Mouse (Mus musculus): ENCODE results near the gene Baz1a. TPM values are rescaled to one million over a fixed set of nuclear protein-coding genes. Genes with fewer than 3 reads are reported as not detected.

Gene Baz1a
- polyA plus RNA-seq (2015; fragmentation: Nextera tagmentation; extraction: Ambion mirVana): 10.3 and 13.3 TPM in 2 replicates

DNA sequence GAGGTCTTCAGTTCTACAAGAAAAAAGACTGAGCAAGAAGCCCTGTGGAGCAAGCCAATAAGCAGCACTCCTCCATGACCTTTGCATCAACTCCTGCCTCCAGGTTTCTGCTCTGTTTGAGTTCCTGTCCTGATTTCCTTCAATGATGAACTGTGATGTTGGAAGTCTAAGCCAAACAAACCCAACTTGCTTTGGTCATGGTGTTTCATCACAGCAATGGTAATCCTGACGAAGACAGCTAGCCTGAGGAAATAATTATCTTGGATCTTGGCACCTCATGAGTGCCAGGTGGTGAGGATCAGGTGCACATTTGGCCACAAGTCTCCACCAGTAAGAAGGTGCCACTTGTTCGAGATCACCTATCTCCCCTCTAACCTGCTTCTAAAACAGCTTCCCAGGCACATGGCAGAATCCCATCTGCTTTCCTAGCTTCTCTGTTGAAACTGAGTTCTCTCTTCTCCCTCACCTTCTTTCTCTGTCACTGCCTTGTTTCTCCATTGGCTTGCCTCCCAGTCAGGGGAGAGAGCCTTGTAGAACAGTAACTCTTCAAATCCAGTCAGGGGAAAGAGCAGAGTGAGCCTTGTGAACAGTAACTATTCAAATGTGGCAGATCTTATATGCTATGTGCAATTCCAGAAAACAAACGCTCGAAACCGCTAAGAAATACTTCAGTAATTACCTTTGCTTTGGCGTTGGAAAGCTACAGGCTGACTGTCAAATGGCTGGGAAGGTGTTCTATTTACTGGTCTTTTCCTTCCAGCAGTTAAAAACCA is at the start of gene Baz1a:
Gene Baz1a (minus strand): TSS at position 723 of the 773 bp plus-strand sequence.
- Histone ChIP-seq H3K36me3 (no peaks in the 10 kb centered on the region), H3K9ac (no peak within 1 kb of the TSS), H3K4me1 (replicated peaks) (no peaks in the 10 kb centered on the region), H3K4me3 (no peak within 1 kb of the TSS), H3K27ac (no peak within 1 kb of the TSS), H3K4me2 (no peak within 1 kb of the TSS), H3K27me3 (no peaks in the 10 kb centered on the region), H3K9me3 (replicated peaks) (no peaks in the 10 kb centered on the region)
- ATAC-seq (replicated peaks; ENCODE audit: insufficient number of reproducible peaks, insufficient read depth, low FRiP score, low read depth): no peak
- WGBS: 83% methylated on average over 6 of the region's 6 CpGs

DNA sequence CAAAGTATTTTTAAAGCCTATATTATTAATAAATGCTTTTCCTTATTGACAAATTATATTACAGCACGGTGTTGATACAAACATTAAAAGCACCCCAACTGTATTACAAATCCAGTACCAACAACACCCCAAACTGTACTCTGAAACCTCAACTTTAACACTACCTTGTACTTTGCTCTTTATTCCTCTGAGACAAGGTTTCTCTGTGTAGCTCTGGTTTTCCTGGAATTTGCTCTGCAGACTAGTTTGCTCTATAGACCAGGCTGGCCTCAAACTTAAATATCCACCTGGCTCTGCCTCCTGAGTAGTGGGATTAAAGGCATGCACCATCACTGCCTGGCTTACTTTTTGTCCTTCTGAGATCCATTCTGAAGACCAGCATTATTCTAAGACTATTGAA is 48.0 kb upstream of the Baz1a start:
- no peak overlapping the region for H3K4me2 ChIP-seq
- no peaks in the 10 kb centered on the region for H3K4me1 ChIP-seq (replicated peaks)
- WGBS: 89% methylated on average over 1 of the region's 1 CpGs
- ATAC-seq (replicated peaks; ENCODE audit: insufficient number of reproducible peaks, insufficient read depth, low FRiP score, low read depth): no peak
- H3K9ac ChIP-seq: no peak overlapping the region
- no peaks in the 10 kb centered on the region for H3K9me3 ChIP-seq (replicated peaks)
- H3K27ac ChIP-seq: no peak overlapping the region
- H3K27me3 ChIP-seq: no peaks in the 10 kb centered on the region
- peaks cover 6% of the 10 kb centered on the region; the same call in 1 of the 2 replicates for H3K36me3 ChIP-seq
- no peak overlapping the region for H3K4me3 ChIP-seq

DNA sequence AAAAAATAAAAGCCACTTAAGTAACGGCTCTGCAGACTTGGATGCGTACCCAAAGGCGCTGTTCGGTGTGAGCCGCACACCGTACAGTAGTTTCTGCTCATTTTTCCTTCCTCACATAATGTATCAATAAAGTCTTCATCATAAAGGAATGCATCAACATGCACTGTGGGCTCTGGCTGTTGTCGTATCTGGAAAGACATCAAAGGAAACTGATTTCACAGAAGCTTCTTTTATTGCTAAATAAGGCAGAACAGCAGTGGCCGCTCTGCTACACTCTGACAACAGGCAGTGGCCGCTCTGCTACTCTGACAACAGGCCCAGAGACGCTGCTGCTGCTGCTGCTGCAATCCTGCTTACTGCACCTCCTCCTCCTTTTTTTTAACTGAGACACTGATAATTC is 46.9 kb upstream of the Baz1a start:
- no peaks in the 10 kb centered on the region for H3K4me1 ChIP-seq (replicated peaks)
- no peak overlapping the region for H3K9ac ChIP-seq
- no peak overlapping the region for H3K4me2 ChIP-seq
- ATAC-seq (replicated peaks; ENCODE audit: insufficient number of reproducible peaks, insufficient read depth, low FRiP score, low read depth): no peak
- H3K9me3 ChIP-seq (replicated peaks): no peaks in the 10 kb centered on the region
- no peak overlapping the region for H3K27ac ChIP-seq
- no peak overlapping the region for H3K4me3 ChIP-seq
- no peaks in the 10 kb centered on the region for H3K27me3 ChIP-seq
- 71% methylated on average over 10 of the region's 10 CpGs for WGBS
- H3K36me3 ChIP-seq: peaks cover 6% of the 10 kb centered on the region; the same call in 1 of the 2 replicates

DNA sequence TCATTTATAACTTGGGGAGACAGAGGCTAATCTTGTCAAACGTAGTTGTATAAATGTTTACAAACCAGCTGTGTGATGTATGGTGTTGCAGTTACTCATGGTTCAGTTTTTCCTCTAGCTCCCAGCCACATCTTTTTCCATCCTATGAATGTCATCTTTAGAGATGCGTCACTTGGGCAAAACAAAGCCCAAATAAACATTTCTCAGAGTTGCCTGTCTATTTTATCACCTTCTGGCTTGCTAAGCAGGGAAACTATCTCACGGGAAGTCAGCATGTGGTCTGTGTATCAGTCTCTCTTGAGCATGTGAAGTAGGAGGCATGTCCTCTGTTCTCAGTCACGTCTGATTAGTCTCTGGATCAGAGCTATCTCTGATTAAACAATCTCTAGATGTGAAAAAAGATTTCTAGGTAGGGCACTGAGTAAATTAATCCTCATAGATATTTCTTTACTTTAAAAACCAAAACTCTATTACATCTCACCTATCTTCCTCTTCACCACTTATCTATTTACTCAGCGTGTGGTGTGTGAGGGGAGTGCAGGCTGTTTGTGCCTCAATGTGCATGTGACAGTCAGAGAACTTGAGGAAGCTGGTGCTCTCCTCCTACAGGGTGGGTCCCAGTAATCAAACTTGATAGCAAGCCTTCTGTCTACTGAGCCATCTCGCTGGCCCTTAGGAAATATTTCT is 46.2 kb upstream of the Baz1a start:
- no peak for ATAC-seq (replicated peaks; ENCODE audit: insufficient number of reproducible peaks, insufficient read depth, low FRiP score, low read depth)
- H3K36me3 ChIP-seq: peaks cover 6% of the 10 kb centered on the region; the same call in 1 of the 2 replicates
- no peak overlapping the region for H3K9ac ChIP-seq
- H3K27me3 ChIP-seq: no peaks in the 10 kb centered on the region
- H3K4me1 ChIP-seq (replicated peaks): no peaks in the 10 kb centered on the region
- no peak overlapping the region for H3K4me3 ChIP-seq
- H3K9me3 ChIP-seq (replicated peaks): no peaks in the 10 kb centered on the region
- H3K27ac ChIP-seq: no peak overlapping the region
- WGBS: 46% methylated on average over 6 of the region's 6 CpGs
- H3K4me2 ChIP-seq: no peak overlapping the region

DNA sequence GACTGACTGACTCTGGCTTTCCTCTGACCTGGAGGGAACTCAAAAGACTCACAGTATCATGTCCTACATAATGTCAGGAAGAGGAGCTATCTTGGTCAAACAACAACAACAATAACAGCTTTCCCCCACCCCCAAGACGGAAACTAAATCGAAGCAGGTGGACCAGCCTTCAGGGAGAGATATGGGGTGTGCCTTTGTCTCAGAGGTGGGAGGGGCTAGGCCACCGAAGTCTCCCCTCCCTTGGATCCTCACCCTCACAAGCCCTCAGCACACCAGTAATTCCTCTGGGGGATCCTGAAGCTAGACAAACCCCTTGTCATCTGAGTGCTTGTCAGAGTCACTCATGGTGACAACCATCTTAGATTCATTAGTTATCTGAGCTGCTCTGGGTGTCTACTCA is 45.7 kb upstream of the Baz1a start:
- H3K36me3 ChIP-seq: peaks cover 6% of the 10 kb centered on the region; the same call in 1 of the 2 replicates
- H3K4me1 ChIP-seq (replicated peaks): no peaks in the 10 kb centered on the region
- no peaks in the 10 kb centered on the region for H3K27me3 ChIP-seq
- no peak overlapping the region for H3K4me3 ChIP-seq
- no peak overlapping the region for H3K9ac ChIP-seq
- no peaks in the 10 kb centered on the region for H3K9me3 ChIP-seq (replicated peaks)
- WGBS: 52% methylated on average over 3 of the region's 3 CpGs
- no peak overlapping the region for H3K4me2 ChIP-seq
- no peak overlapping the region for H3K27ac ChIP-seq
- ATAC-seq (replicated peaks; ENCODE audit: insufficient number of reproducible peaks, insufficient read depth, low FRiP score, low read depth): no peak

DNA sequence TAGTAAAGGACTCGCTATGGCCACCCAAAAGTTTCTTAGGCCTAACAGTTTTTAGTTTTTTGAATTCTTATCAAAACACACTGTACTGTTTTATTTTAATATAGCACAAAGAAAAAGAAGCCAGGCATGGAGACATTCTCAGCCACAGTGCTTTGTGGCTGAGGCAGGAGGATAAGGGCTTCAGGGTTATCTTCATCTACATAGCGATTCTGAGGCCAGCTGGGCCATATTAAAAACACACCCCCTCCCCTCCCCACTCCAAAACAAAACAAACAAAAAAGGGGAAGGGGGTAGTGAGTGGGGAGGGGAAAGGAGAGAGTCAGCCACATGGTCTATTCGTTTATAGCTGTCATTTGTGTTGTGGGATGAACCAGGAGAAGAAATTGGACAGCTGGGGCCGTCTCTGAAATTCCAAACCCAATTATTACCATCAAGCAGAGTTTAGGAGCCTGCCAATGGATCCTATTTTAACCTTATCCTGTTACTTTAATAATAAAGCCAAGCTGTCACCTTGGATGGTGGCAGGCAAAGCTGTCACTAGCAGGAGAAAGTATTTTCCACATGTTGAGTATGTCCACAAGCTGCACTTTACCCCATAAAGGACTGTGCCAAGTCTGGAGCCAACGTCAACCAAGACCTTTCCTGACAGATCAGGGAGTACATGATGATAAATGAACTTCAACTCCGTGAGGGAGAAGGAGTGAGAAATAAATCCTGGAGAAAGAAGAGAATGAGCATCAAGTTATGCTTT is 44.9 kb upstream of the Baz1a start:
- no peak overlapping the region for H3K27ac ChIP-seq
- 63% methylated on average over 6 of the region's 6 CpGs for WGBS
- H3K4me2 ChIP-seq: no peak overlapping the region

DNA sequence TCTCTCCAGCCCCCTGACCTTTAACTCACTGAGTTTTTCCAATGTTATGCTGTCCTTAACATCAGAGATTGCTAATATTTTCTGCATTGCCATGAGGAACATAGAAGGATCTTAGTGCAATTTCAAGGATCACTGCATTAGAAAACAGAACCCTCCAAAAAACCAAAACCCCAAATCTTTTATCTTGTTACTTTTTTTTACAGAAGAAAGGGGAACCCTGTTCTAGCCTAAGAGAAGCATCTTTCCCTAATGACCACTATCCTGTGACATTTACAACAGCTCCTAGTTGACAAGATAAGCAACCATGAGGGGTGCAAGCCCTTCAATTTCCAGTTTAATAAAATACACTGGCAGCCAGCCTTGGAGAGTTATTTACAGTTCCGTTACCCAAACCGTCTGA is 42.6 kb upstream of the Baz1a start:
- 61% methylated on average over 2 of the region's 2 CpGs for WGBS
- Histone ChIP-seq H3K9me3 (replicated peaks) (no peaks in the 10 kb centered on the region), H3K27me3 (no peaks in the 10 kb centered on the region), H3K4me1 (replicated peaks) (no peaks in the 10 kb centered on the region), H3K36me3 (peaks cover 6% of the 10 kb centered on the region; the same call in 1 of the 2 replicates), H3K4me3 (no peak overlapping the region), H3K27ac (no peak overlapping the region), H3K4me2 (no peak overlapping the region), H3K9ac (no peak overlapping the region)
- no peak for ATAC-seq (replicated peaks; ENCODE audit: insufficient number of reproducible peaks, insufficient read depth, low FRiP score, low read depth)

More for the DNA sequence above, 44.9 kb upstream of the Baz1a start:
- no peaks in the 10 kb centered on the region for H3K27me3 ChIP-seq
- H3K4me3 ChIP-seq: no peak overlapping the region
- no peaks in the 10 kb centered on the region for H3K9me3 ChIP-seq (replicated peaks)
- no peak overlapping the region for H3K9ac ChIP-seq
- no peak for ATAC-seq (replicated peaks; ENCODE audit: insufficient number of reproducible peaks, insufficient read depth, low FRiP score, low read depth)
- no peaks in the 10 kb centered on the region for H3K4me1 ChIP-seq (replicated peaks)
- H3K36me3 ChIP-seq: peaks cover 6% of the 10 kb centered on the region; the same call in 1 of the 2 replicates

DNA sequence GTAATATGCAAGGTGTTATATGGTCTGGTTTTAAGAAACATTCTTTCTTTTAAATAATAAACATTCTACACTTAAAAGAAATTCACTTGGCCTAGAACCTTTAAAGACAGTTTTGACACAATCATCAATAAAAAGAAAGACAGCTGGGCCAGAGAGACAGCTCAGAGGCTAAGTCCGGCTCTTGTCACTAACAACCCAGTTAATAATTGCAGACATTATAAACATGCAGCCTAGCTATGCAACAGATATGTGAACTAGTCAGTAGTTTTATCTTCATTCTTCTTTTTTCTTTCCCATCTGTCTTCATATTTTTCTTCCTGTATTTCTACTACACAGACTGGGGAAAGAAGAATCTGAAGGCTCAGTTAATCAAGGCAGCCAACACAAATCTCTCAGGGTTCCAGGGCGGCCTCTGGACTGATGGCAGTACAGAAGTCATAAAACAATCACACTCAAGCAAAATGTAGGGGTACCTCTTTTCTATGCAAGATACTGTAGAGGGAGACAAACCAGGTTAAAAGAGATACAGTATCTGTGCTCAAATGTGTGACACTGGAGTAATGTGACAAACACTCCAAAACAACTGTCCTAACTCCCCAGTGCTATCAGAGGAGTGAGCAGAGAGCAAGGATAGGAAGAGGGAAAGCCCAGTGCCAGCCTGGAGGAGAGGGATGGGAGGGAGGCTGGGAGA is 40.5 kb upstream of the Baz1a start:
- Histone ChIP-seq H3K4me1 (replicated peaks) (peaks cover 3% of the 10 kb centered on the region; the same call in 1 of the 2 replicates), H3K4me3 (no peak overlapping the region), H3K36me3 (peaks cover 6% of the 10 kb centered on the region; the same call in 1 of the 2 replicates), H3K9ac (no peak overlapping the region), H3K4me2 (no peak overlapping the region), H3K9me3 (replicated peaks) (no peaks in the 10 kb centered on the region), H3K27ac (no peak overlapping the region), H3K27me3 (no peaks in the 10 kb centered on the region)
- no peak for ATAC-seq (replicated peaks; ENCODE audit: insufficient number of reproducible peaks, insufficient read depth, low FRiP score, low read depth)
- 71% methylated on average over 2 of the region's 2 CpGs for WGBS

DNA sequence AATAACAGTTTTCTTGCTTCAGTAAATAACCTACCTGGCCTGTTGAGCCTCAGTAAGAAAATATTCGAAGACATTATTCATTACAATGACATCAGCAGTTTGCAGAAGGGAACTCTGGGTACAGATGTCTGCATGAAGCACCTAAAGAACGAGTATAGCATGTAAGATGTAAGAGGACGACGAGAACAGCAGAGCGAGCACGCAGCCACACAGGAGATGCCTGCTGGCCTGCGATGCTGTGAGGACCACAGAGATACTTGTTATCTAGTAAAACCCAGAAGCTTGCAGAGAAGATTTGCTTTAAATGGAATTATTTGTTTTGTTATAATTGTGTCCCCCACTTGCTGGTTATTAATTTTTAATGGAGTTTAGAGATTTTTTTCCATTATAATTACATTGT is 39.1 kb upstream of the Baz1a start:
- Histone ChIP-seq H3K27ac (no peak overlapping the region), H3K4me1 (replicated peaks) (peaks cover 3% of the 10 kb centered on the region; the same call in 1 of the 2 replicates), H3K9me3 (replicated peaks) (no peaks in the 10 kb centered on the region), H3K9ac (no peak overlapping the region), H3K36me3 (no peaks in the 10 kb centered on the region), H3K4me2 (no peak overlapping the region), H3K4me3 (no peak overlapping the region), H3K27me3 (no peaks in the 10 kb centered on the region)
- WGBS: 89% methylated on average over 7 of the region's 7 CpGs
- no peak for ATAC-seq (replicated peaks; ENCODE audit: insufficient number of reproducible peaks, insufficient read depth, low FRiP score, low read depth)

DNA sequence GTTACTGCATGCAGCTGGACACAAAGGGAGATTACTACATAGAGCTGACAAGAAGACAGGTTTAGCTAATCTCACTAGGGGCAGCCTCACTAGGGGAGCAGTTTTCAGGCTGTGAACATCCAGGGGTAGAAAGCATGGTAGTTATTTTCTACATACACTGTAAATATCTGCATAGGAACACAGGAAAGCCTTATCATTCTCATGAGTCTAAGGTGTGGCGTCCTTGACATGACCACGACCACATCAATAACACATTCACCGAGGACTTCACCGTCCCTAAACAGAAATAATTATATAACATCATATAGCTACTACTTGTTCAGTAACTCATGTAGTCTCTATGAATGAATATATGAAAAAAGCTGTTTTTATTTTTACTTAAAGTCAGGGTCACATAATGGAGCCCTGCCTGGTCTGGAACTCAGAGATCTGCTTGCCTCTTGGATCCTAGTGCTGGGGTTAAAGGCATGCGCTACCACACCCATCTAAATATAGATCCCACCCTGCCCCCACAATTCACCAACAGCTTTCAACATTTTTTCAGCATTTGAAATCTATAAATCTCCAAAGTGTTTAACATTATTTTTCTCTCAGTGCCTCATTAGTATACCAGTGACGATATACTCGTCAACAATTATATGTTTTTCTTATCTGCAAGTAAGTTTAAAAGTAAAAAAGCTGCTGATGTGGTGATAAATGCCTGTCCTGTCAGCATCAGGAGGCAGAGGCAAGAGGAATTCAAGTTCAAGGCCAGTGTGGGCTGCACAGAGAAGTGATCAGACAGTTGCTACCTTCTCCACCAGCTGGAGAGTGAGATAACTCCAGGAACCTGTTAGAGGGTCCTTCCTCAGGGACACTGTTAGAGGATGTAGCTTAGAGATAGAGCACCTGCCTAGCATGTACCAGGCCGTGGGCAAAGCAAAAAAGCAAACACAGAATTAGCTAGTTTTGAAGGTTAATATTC is 37.3 kb upstream of the Baz1a start:
- Histone ChIP-seq H3K36me3 (peaks cover 4% of the 10 kb centered on the region), H3K9me3 (replicated peaks) (no peaks in the 10 kb centered on the region), H3K9ac (no peak overlapping the region), H3K4me1 (replicated peaks) (peaks cover 3% of the 10 kb centered on the region; the same call in 1 of the 2 replicates), H3K27ac (no peak overlapping the region), H3K4me3 (no peak overlapping the region), H3K27me3 (no peaks in the 10 kb centered on the region), H3K4me2 (no peak overlapping the region)
- WGBS: 62% methylated on average over 8 of the region's 8 CpGs
- no peak for ATAC-seq (replicated peaks; ENCODE audit: insufficient number of reproducible peaks, insufficient read depth, low FRiP score, low read depth)

Measured in heart, embryonic 15.5 days (tissue).